Mouse (Mus musculus) right cerebral cortex, adult 18-20 months (tissue): ENCODE measurements at regions not wholly inside any gene's neighbourhood (a gene's known extent, or its start where the extent isn't known, plus 50 kb on each side); places are given as distances from the start of the nearest gene placed in this dataset.

Source experiments
- DNase-seq: peaks from one replicate; pipeline ENCODE4 v3.0.0; 2022; ENCODE audit warnings: mixed read lengths

DNA sequence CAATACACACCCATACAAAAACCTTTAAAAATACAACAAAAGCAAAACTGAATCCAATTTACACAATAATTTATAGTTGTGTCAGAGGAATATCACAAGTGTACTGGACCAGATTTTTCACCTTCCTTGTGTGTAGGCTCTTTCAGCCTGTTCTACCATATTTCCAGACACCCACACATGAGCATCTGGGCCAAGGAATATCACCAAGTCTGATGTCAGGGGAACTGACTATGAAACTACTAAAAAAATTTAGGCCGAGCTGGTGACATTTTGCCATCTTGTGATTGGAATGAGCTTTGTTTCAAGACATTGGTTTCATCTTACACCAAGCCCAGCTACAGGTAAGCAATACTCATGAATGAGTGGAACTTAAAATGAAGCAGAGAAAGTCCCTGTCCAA, 234.9 kb upstream of the Emcn start:
- DNase-seq = peak; percentile 66

DNA sequence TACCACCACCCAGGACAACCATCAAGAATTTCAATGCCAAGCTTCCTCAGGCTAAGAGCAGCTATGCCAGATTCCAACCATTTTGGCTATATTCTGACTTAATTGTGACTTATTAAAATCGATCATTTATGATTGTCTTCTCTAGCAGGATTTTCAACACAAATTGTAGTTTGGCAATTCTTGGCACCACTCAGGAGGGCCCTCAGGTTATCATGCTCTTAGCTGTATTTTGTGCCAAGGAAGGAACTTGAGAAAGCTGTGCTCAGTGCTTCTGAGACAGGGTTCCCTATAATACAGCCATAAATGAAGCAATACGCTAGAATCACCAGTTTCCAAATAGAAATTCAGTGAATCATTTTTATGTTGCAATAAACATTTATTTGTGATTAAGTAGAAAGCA, 232.7 kb upstream of the Emcn start:
- no peak for DNase-seq

DNA sequence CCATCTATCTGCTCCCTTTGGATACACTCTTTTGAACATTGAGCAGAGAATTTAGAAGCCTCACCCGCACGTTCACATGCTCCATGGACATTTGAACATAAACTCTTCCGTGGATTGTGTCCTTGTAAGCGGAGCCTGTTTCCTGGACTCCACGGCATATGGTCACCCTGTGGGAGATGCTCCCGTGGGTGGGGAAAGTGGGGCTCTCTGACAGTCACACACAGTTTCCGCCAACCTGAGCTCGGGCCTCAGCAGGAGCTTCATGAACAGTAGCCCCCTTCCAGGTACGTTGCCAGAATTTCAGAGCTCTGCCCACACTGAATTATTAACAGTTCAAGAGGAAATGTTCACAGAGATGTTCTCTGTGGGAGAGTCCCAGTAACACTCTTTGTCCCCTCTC, 231.1 kb upstream of the Emcn start:
- peak; percentile 15 for DNase-seq

DNA sequence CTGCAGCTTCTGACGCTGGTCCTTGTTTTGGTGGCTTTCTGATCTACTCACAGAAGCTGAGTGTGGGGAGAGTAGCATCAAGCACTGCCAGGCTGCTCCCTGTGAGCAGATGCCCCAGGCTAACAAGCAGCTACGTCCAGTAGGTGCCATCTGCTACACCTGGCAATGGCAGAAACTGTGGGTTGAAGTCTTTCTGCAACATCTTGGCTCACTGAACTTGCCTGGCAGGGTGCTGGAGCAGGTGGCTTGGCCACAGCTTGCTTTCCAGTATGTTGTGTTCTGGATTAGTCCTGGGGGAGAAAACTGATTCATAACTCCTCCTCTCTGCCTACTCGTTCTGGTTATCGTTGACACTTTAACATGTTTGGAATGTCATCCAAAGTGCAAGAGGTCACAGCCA, 230.4 kb upstream of the Emcn start:
- peak; percentile 66 for DNase-seq

DNA sequence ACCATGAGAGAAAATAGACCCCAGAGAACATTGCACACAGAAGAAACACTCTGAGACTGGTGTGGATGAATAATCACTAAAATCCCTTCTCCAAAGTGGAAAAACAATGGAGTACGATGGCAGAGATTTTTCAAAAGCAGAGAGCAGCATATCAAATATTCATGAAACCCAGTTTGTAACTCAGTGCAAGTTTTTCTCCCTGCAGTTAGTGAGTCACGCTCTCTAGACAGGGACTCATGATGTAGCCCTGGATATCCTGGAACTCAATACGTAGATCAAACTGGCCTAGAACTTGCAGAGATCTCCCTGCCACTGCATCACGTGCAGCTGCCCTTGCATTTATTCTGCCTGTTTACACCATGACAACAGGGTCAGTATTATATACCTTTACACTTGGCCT, 210.9 kb upstream of the Emcn start:
- DNase-seq = no peak

DNA sequence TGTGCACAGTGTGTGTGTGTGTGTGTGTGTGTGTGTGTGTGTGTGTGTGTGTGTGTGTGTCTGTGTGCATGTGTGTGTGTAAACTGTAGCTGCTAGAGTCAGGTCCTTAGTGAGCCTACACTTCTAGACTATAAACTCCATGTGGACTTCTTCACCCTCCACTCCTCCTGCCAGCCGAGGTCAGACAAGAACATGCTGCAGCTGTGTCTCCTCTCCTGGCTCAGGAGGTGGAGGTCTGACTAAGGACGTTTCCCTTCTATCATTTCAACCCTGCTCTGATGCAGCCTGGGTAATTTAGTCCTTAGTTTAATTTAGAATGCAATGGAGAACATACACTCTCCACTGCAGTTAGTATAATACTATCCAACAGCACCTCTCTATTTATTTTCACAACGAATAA, 198.8 kb upstream of the Emcn start:
- DNase-seq = no peak

DNA sequence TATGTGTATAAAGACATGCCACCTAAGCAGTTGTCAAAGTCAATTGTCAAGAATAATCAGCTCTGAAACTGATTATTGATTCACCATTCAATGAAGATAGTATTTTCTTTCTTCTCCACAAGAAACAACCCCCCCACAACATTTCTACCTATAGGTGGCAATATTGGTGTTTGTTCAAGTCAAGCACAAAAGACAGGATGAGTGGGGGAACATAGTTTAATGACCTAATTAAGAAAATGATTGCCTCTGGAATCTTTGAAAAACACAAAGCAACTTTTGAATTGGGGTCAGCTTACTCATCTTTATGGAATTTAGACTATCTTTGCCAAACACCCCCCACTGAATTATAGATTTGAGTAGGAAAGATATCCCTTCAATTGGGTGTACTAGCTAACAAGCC, 194.8 kb upstream of the Emcn start:
- no peak for DNase-seq

DNA sequence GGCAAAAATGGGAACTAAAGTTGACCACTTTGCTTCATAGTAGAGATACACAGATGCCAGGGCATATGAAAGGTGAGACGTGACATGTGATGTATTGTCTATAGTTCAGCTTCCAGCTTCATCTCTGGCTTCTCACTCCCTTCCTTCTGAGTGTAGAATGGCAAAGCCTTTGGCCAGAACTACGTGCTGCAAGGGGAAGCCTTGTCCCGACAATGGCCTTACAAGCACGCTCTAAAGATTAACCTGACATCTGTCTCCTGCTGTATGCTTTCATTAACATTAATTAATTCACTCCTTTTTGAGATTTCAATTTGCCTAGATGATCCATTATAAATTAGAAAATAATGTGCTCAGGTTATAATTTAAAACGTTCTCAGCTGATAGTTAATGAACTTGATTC, 193.5 kb upstream of the Emcn start:
- no peak for DNase-seq

GRCm38 (mm10) chr3:137150414-137151010, 190.4 kb upstream of the Emcn start:
- peak; percentile 68 for DNase-seq

DNA sequence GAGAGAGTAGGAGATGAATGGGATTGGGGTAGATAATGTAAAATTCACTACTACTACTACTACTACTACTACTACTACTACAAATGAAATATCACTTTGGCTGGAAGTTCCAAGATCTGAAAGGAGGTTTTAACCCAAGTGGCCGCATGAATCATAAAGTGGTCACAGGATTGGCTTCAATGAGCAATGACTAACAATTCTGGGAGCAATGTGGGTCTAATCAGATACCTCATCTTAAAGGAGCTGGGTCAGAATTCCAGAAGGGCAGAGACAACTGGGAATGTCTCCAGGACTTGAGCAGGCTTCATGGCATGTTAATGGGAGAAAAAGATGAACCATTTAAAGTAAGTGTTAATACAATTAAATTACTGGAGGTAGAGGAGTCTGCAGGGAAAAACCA, 189.4 kb upstream of the Emcn start:
- no peak for DNase-seq

- DNase-seq = no peak
Measured at GRCm38 (mm10) chr3:137153234-137153633, 187.6 kb upstream of the Emcn start.

GRCm38 (mm10) chr3:137154200-137155042, 186.4 kb upstream of the Emcn start:
- DNase-seq = no peak

GRCm38 (mm10) chr3:137155043-137155404, 185.8 kb upstream of the Emcn start:
- DNase-seq = no peak

DNA sequence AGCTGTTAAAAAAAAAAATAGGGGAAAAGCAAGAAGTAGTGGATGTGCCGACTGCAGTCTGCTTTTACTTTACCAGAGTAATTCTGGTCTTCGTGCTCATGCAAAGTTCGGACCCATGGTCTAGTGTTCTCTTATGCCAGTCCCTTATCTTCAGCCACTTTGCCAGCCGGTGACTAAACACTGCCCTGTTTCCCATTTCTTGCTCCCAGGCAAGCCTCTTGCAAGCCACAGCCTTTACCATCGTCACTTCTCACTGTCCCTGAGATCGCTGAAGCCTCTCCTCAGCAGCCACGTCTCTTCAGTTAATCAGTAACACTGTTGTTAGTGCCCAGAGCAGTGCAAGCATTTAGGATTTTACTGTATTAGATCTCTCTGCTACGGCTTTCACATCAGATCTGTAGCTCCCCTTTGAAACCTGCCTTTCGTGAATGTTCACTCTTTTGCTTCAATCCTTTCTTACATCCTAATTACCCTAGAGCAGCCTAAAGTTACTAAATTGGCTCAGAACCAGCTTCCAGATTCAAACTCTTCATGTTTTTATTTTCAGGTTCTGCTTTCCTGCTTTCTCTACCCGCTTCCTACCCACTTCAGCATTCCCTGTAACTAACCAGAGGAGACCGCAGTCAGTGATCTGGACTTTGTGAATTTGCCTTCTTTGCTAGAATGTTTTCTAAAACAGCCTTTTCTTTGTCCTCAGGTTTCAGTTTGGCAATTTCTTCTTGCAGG, 184.5 kb upstream of the Emcn start:
- DNase-seq = no peak

DNA sequence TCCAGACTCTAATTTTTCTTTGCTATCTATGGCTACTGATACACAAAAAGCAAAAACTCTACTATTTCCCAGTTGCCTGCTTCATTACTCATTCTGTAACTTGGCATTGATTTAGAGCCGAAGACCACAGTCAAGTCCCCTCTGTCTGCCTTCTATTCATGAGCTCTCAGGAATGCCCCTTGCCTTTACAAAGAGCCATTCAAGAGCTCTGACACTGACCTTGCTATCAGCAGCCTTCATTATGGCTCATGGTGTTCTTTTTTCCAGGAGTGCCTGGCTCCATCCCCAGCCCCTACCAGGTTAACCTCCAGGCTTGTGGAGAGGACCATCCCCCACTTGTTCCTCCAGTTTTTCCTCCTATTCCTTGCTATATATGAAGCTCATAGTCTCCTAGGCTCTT, 151.8 kb upstream of the Emcn start:
- no peak for DNase-seq

GRCm38 (mm10) chr3:137190489-137190888, 150.4 kb upstream of the Emcn start:
- no peak for DNase-seq

DNA sequence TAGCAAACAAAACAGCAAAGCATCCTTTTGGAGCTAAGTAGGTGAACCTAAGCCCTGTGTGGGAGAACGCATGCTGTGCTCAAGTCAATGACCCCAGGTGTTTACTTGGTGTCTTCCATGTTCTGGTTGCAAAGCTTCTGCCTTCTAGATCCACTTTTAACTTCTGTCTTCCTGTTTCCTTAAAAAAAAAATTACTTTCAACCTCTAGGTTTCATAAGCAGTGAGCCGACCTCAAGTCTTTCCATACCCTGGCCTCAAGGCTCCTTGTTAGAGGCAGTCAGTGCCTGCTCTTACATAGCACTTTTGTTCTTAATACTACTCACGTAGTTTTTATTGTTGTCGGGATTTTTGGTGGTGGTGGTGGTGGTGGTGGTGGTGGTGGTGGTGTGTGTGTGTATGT, 149.9 kb upstream of the Emcn start:
- DNase-seq = no peak

GRCm38 (mm10) chr3:137193873-137194272, 147.0 kb upstream of the Emcn start:
- no peak for DNase-seq

DNA sequence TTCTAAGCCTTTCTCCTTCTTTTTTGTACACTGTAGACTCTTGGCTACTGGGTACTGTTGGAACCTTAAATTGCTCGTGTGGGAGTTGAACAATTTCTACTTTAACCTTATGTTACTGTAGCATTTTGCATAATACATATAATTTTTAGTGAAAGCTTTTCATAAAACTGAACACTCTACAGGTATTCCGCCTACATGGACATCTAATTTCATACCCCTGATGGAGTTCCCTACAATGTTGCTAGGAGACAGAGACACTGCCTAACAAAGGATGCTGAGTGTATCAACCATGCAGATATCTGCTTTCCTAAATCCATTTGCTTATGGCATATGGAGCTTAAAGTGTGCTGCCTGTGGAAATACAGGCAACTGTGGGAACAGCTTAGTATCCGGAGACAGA, 129.2 kb upstream of the Emcn start:
- peak; percentile 66 for DNase-seq

- DNase-seq = no peak
Measured at GRCm38 (mm10) chr3:137216036-137216435, 124.8 kb upstream of the Emcn start.

- no peak for DNase-seq
Measured at GRCm38 (mm10) chr3:137217245-137217644, 123.6 kb upstream of the Emcn start.

GRCm38 (mm10) chr3:137217926-137218325, 122.9 kb upstream of the Emcn start:
- DNase-seq = no peak

GRCm38 (mm10) chr3:137226151-137226550, 114.7 kb upstream of the Emcn start:
- no peak for DNase-seq
